Mouse (Mus musculus): Measurements from ENCODE around the gene Bcar1. TPM values are rescaled to one million over a fixed set of nuclear protein-coding genes. Genes with fewer than 3 reads are reported as not detected.

Gene Bcar1
- total RNA-seq, 2 experiments from 2014 or later = 53.4 to 62.7 TPM

DNA sequence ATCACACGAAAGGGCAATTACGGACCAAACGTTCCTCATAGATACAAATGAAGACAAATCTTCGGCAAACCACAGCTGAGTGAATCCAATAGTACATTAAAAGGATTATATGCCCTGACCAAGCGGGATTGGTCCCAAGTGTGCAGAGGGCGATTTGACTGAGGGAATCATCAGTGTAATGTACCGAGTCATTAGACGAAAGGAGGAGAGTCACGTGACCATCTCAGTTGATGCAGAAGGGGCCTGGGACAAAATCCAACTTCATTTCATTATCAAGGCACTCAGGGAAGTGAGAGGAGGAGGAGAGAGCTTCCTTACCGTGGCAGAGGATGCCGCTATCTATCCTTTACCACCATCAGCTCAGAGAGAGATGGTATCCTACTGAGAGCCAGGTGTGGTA is 62.5 kb downstream of the Bcar1 start:
- no peak for DNase-seq

DNA sequence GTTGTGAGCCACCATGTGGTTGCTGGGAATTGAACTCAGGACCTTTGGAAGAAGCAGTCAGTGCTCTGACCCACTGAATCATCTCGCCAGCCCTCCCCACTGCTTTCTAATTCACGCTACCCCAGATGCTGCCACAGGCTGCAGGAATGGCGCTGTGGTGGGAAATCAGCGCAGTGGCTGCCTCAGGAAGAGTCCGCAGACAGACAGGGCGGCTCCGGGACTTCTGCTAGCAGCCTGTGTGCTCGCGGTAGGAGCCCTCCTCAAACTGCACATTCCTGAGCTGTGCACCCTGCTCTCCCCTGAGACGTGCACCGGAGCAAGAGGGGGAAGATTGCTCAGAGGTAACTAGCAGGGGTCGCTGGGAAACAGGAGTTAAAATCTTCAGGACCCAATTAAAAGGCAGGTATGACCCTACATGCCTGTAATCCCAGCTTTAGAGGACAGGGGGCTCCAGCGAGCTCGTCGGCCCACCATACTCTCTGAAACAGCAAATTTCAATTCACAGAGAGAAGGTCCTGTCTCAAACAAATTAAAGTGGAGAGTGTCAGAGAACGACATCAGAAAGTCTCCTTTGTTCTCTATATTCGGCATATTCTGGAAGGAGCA is 63.1 kb downstream of the Bcar1 start:
- DNase-seq = no peak

DNA sequence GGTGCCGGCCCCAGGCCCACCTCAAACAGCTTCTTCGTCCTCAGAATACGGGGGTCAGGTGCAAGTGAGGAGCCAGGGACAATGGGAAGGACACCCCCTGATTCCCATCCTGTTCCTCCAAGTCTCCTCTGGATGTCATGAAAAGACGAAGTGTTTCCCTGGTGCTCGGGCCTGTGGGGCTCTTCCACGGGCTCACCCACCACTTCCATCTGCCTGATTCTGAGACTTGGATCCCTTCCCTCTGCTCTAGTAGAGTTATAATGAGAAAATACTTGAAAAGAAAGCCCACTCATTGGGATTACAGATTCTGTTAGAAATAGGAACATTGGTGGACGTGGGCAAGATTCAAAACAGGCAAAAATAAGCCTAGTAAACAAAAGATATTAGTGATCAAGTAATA is 64.8 kb downstream of the Bcar1 start:
- DNase-seq = no peak

DNA sequence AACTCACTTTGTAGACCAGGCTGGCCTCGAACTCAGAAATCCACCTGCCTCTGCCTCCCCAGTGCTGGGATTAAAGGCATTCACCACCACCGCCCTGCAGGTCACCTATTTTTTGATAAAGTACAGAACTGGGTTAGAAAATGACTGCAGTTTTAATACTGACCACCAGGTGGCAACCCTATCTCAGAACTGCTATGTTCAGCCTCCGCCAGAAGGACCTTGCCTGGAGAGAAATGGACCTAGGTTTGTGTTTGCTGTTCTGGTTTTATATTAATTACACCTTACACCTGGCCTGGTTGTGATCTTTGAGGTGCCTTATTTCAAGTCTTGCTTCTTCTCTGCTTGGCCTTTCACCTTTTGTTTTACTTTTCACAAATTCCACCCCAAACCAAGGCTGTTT is 65.5 kb downstream of the Bcar1 start:
- peak; percentile 79 for DNase-seq

DNA sequence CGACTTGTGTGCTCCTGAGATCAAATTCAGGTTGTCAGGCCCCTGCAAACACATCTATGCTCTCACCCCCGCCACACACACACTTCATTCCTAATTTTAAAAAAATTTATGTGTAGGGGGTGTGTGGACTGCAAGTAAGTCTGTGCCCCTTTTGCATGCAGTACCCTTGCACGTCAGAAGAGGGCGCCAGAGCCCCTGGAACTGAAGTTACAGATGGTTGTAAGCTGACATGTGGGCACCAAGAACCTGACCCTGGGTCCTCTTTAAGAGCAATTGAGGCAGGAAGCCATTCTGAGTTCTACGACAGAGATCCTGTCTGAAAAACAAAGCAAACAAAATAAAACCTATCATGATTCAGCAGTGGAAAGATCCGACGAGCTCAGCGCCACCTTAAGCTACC is 67.4 kb downstream of the Bcar1 start:
- DNase-seq = no peak

DNA sequence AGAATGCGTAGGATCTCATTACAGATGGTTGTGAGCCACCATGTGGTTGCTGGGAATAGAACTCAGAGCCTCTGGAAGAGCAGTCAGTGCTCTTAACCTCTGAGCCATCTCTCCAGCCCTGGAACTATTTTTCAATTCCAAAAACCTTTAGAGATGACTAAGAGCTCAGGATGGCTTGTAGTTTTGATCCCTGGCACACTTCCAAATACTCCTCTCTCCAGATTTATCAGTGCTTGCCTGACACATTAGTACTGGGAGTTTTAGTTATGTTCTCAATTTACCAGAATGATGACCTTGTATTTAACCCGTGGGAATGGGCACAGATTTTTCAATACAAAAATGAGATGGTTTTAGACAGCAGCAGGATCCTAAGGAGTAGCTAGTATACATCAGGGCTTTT is 76.9 kb downstream of the Bcar1 start:
- DNase-seq = no peak

DNA sequence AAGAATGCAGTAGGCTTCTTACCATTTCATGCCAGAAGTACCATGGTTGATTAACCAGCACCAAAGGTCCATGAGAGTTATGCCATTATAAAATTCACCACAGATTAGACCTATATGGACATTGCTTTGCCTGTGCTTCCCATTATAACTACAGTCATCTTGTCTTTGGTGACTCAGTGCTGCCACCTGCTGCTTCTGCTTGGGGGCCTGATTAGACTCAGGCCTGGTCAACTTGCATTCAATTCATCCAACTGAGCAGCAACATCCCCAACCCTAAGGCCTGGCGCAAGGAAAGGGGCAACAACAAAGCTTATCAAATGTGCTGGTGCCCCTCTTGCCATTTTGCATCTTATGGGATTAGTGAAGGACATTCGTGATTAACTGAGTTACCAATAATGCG is 81.1 kb downstream of the Bcar1 start:
- peak; percentile 88 for DNase-seq

Small RNA genes within 50 kb of the gene (microRNA-seq; reads per million reads assigned to microRNA genes)
- gene Mir7076 = not detected

Other genes starting within 250 kb of the Bcar1 start
- 10 to 100 TPM; 13.3 to 16.4 TPM for gene Wdr59, start 221.7 kb downstream of the Bcar1 start, total RNA-seq (2021)
- 10 to 100 TPM; 40.0 to 62.6 TPM for gene Znrf1, start 207.7 kb downstream of the Bcar1 start, total RNA-seq (2021)
- gene Ldhd, start 113.4 kb downstream of the Bcar1 start, total RNA-seq (2021) = 10 to 100 TPM; 20.4 to 23.4 TPM
- 10 to 100 TPM in 1 of 2 experiments, 1 to 10 TPM in 1; 9.0 to 12.1 TPM for gene Zfp1, start 100.4 kb downstream of the Bcar1 start, total RNA-seq (2021)
- gene Ctrb1, start 52.8 kb downstream of the Bcar1 start, total RNA-seq (2021) = under 1 TPM in 1 of 2 experiments, not detected in 1; 0.42 TPM
- gene Cfdp1, start 110.5 kb upstream of the Bcar1 start, total RNA-seq (2021) = 10 to 100 TPM; 69.4 to 73.4 TPM
- 1 to 10 TPM; 6.2 TPM for gene Tmem170, start 132.9 kb upstream of the Bcar1 start, total RNA-seq (2021)
- gene Chst5, start 166.6 kb upstream of the Bcar1 start, total RNA-seq (2021) = under 1 TPM; 0.15 to 0.18 TPM
- 1 to 10 TPM; 4.0 to 5.5 TPM for gene Tmem231, start 190.1 kb upstream of the Bcar1 start, total RNA-seq (2021)
- gene Gabarapl2, start 196.9 kb upstream of the Bcar1 start, total RNA-seq (2021) = 100 to 1,000 TPM; 119 to 121 TPM
- 1 to 10 TPM; 3.2 to 4.3 TPM for gene Adat1, start 248.5 kb upstream of the Bcar1 start, total RNA-seq (2021)